ENCODE assay signal across 8 mouse cellular contexts in genomic region chr4:120368031-120368430, GRCm38 (mm10).
"Had no signal": no experiment of that assay in that cellular context is flagged by ENCODE, and none has a peak within 500 bp of the region (broad histone marks: within the 10 kb centered on the region; RNA-seq: fewer than 3 reads in every experiment).

No protein-coding gene starts in this region.

- H3K27me3 ChIP-seq: neural tube, embryonic 15.5 days had no signal

- H3K9me3 ChIP-seq: limb, embryonic 13.5 days; liver, embryonic 13.5 days; midbrain, embryonic 13.5 days; neural tube, embryonic 15.5 days had no signal

- DNase-seq: liver, embryonic 13.5 days had no signal

- H3K27ac ChIP-seq: kidney, postnatal 0 days; limb, embryonic 13.5 days; liver, embryonic 13.5 days; midbrain, embryonic 13.5 days; neural tube, embryonic 15.5 days had no signal

- H3K36me3 ChIP-seq: limb, embryonic 13.5 days; liver, embryonic 13.5 days; midbrain, embryonic 13.5 days; neural tube, embryonic 15.5 days had no signal

- H3K4me2 ChIP-seq: limb, embryonic 13.5 days; liver, embryonic 13.5 days; midbrain, embryonic 13.5 days; neural tube, embryonic 15.5 days had no signal

- H3K9ac ChIP-seq: limb, embryonic 13.5 days; liver, embryonic 13.5 days; midbrain, embryonic 13.5 days; neural tube, embryonic 15.5 days had no signal

- H3K4me3 ChIP-seq: limb, embryonic 13.5 days; liver, embryonic 13.5 days; midbrain, embryonic 13.5 days; myocyte; neural tube, embryonic 15.5 days had no signal

- ATAC-seq: inflammation-experienced regulatory T-cells, adult 6 months; intestine, postnatal 0 days; midbrain, embryonic 13.5 days had no signal
